Mouse (Mus musculus): Measurements from ENCODE around the gene Dlx4. TPM values are rescaled to one million over a fixed set of nuclear protein-coding genes. Genes with fewer than 3 reads are reported as not detected.

The Dlx4 gene
- polyA plus RNA-seq, 1 experiment from 2014 or later, result 0.26 TPM

- H3K27ac ChIP-seq, result no peak overlapping the region
Measured at GRCm38 (mm10) chr11:95095596-95095995, 50.5 kb downstream of the Dlx4 start.

GRCm38 (mm10) chr11:95093077-95093476 is 53.0 kb downstream of the Dlx4 start:
- Histone ChIP-seq H3K36me3 (replicated peaks) (no peaks in the 10 kb centered on the region), H3K9me3 (no peaks in the 10 kb centered on the region; the same call in 1 of the 2 replicates), H3K4me1 (peaks cover 24% of the 10 kb centered on the region), H3K4me3 (no peak overlapping the region), H3K27me3 (ENCODE audit: poor library complexity, severe bottlenecking) (no peaks in the 10 kb centered on the region), H3K27ac (no peak overlapping the region)
- WGBS, result 84% methylated on average over 5 of the region's 5 CpGs
- no peak for DNase-seq (ENCODE audit: extremely low spot score, low spot score)

More at GRCm38 (mm10) chr11:95095596-95095995, 50.5 kb downstream of the Dlx4 start:
- H3K4me3 ChIP-seq, result no peak overlapping the region
- WGBS, result 93% methylated on average over 10 of the region's 10 CpGs
- H3K9me3 ChIP-seq, result no peaks in the 10 kb centered on the region; the same call in 1 of the 2 replicates
- no peak for DNase-seq (ENCODE audit: extremely low spot score, low spot score)
- no peaks in the 10 kb centered on the region for H3K27me3 ChIP-seq (ENCODE audit: poor library complexity, severe bottlenecking)
- peaks cover 17% of the 10 kb centered on the region for H3K4me1 ChIP-seq
- H3K36me3 ChIP-seq (replicated peaks), result no peaks in the 10 kb centered on the region

Other genes starting within 250 kb of the Dlx4 start
- 62.2 and 65.3 TPM in 2 replicates for gene Col1a1, start 210.0 kb downstream of the Dlx4 start, polyA plus RNA-seq (2016; fragmentation: Nextera tagmentation; extraction: Ambion mirVana)
- gene Hils1, start 178.7 kb downstream of the Dlx4 start, polyA plus RNA-seq (2016; fragmentation: Nextera tagmentation; extraction: Ambion mirVana), result not detected in 2 replicates
- not detected in 2 replicates for gene Sgca, start 169.9 kb downstream of the Dlx4 start, polyA plus RNA-seq (2016; fragmentation: Nextera tagmentation; extraction: Ambion mirVana)
- gene Ppp1r9b, start 155.2 kb downstream of the Dlx4 start, polyA plus RNA-seq (2016; fragmentation: Nextera tagmentation; extraction: Ambion mirVana), result 8.7 and 10.7 TPM in 2 replicates
- 35.8 and 36.7 TPM in 2 replicates for gene Samd14, start 136.4 kb downstream of the Dlx4 start, polyA plus RNA-seq (2016; fragmentation: Nextera tagmentation; extraction: Ambion mirVana)
- 12.1 and 12.5 TPM in 2 replicates for gene Pdk2, start 104.9 kb downstream of the Dlx4 start, polyA plus RNA-seq (2016; fragmentation: Nextera tagmentation; extraction: Ambion mirVana)
- 5.5 and 6.5 TPM in 2 replicates for gene Itga3, start 69.5 kb downstream of the Dlx4 start, polyA plus RNA-seq (2016; fragmentation: Nextera tagmentation; extraction: Ambion mirVana)
- gene Dlx3, start 26.1 kb downstream of the Dlx4 start, polyA plus RNA-seq (2016; fragmentation: Nextera tagmentation; extraction: Ambion mirVana), result 3.5 and 3.6 TPM in 2 replicates
- gene Tac4, start 115.3 kb upstream of the Dlx4 start, polyA plus RNA-seq (2016; fragmentation: Nextera tagmentation; extraction: Ambion mirVana), result not detected in 2 replicates
- 93.2 and 93.7 TPM in 2 replicates for gene Kat7, start 164.0 kb upstream of the Dlx4 start, polyA plus RNA-seq (2016; fragmentation: Nextera tagmentation; extraction: Ambion mirVana)
- gene Fam117a, start 190.8 kb upstream of the Dlx4 start, polyA plus RNA-seq (2016; fragmentation: Nextera tagmentation; extraction: Ambion mirVana), result 7.4 and 7.7 TPM in 2 replicates
- gene Slc35b1, start 238.4 kb upstream of the Dlx4 start, polyA plus RNA-seq (2016; fragmentation: Nextera tagmentation; extraction: Ambion mirVana), result 118 and 119 TPM in 2 replicates